Mouse (Mus musculus): ENCODE results near the gene Gm10487.
"Not testable (repeated sequence)": the region's sequence is repeated elsewhere in the genome, so short reads cannot be mapped to it uniquely, and the experiment has no call there.

Gm10487 gene

DNA sequence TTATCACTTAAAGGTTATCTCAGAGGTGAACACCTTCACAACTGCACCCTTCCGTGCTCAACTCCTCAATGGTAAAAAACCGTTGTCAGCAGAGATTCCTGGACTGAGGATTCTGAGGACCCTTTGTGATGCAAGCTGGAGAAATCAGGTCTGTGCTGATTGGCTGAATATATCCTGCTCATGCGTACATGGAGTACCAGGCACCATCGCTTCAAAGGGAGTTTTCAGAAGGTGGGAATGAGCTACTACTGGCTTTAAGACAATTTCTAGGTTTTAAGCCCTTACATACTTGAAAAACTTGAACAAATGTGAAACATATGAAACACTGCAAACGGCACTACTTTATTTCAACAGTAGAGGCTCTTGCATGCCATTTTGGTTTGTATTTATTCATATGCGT lies at the start of gene Gm10487:
Gene Gm10487, minus strand, starts transcription at position 101 of the 400 bp plus-strand sequence.
- DNase-seq (ENCODE audit: low spot score), result not testable (repeated sequence)
